Mouse (Mus musculus) CH12.LX (cell line): ENCODE results near the gene Zhx3. TPM values are rescaled to one million over a fixed set of nuclear protein-coding genes. Genes with fewer than 3 reads are reported as not detected.
A peak's percentile ranks its signal among the peaks of the same experiment; 100 is the strongest.

Source experiments
- DNase-seq: peaks from one replicate; pipeline ENCODE4 v3.0.0-alpha.2; 2013; ENCODE audit errors: extremely low read depth
- H3K27ac ChIP-seq: 2 replicates; pipeline ENCODE4 v1.5.1; 2012; ENCODE audit warnings: low read depth, mild to moderate bottlenecking, control low read depth, moderate library complexity; ENCODE audit not compliant: insufficient read depth
- H3K27me3 ChIP-seq: replicated peaks from 2 replicates; pipeline ENCODE3; 2012; ENCODE audit warnings: inconsistent platforms
- H3K36me3 ChIP-seq, 2 experiments: replicated peaks in 1 of 2; 2 replicates each; pipeline versions ENCODE3 to v1.6.1; 2012; ENCODE audit warnings: inconsistent platforms in 1 of 2, low read length in 1 of 2, mild to moderate bottlenecking in 1 of 2, mixed read lengths in 1 of 2, moderate library complexity in 1 of 2; ENCODE audit not compliant: control insufficient read depth in 1 of 2, insufficient read depth in 1 of 2
- H3K4me1 ChIP-seq, 2 experiments: 2 replicates each; pipeline ENCODE4 v1.6.1; 2012; ENCODE audit warnings: inconsistent platforms in 1 of 2, moderate library complexity in 1 of 2; ENCODE audit not compliant: insufficient read depth in 2 of 2, control insufficient read depth in 1 of 2
- H3K4me2 ChIP-seq: 2 replicates; pipeline ENCODE4 v1.6.1; 2012; ENCODE audit warnings: low read depth, mild to moderate bottlenecking, control low read depth; ENCODE audit not compliant: poor library complexity, insufficient read depth, severe bottlenecking
- H3K4me3 ChIP-seq, 3 experiments: fragments of 150-350 bp in 1 of 3; sonication (generic) in 1 of 3; replicated peaks in 1 of 3; 2 replicates each; pipeline versions ENCODE3 to v1.5.1; 2011 to 2012; ENCODE audit warnings: low read depth in 2 of 3, low read length in 2 of 3, mild to moderate bottlenecking in 2 of 3, moderate library complexity in 2 of 3, control low read depth in 1 of 3, improper control_type of control experiment in 1 of 3, inconsistent platforms in 1 of 3, mixed read lengths in 1 of 3; ENCODE audit not compliant: poor library complexity in 1 of 3
- H3K79me2 ChIP-seq: replicated peaks from 2 replicates; pipeline ENCODE4 v1.6.1; 2012; ENCODE audit warnings: mild to moderate bottlenecking, moderate library complexity; ENCODE audit not compliant: control insufficient read depth, poor library complexity, insufficient read depth, severe bottlenecking; ENCODE audit errors: extremely low read depth
- H3K9ac ChIP-seq: 2 replicates; pipeline ENCODE4 v1.6.1; 2012; ENCODE audit warnings: low read depth, mild to moderate bottlenecking, control low read depth, moderate library complexity; ENCODE audit not compliant: insufficient read depth
- H3K9me3 ChIP-seq: replicated peaks from 2 replicates; pipeline ENCODE3; 2012; ENCODE audit warnings: low read length, inconsistent platforms, mixed read lengths
- CHD1 ChIP-seq: IDR thresholded peaks from 2 replicates; pipeline ENCODE4 v1.6.1; 2012; ENCODE audit warnings: low read depth, low read length, improper control_type of control experiment, inconsistent platforms
- CTCF ChIP-seq, 2 experiments: IDR thresholded peaks in 1 of 2; conservative IDR thresholded peaks in 1 of 2; 2 replicates each; pipeline ENCODE4 v1.5.1; 2011 to 2012; ENCODE audit warnings: low read depth in 2 of 2, low read length in 2 of 2, improper control_type of control experiment in 1 of 2, inconsistent platforms in 1 of 2, mild to moderate bottlenecking in 1 of 2, moderate library complexity in 1 of 2
- EP300 ChIP-seq: IDR thresholded peaks from 2 replicates; pipeline ENCODE4 v1.6.1; 2011; ENCODE audit warnings: low read length, improper control_type of control experiment
- KAT2A ChIP-seq: IDR thresholded peaks from 2 replicates; pipeline ENCODE4 v1.6.1; 2012; ENCODE audit warnings: low read length, improper control_type of control experiment, inconsistent platforms; ENCODE audit not compliant: insufficient replicate concordance
- MAX ChIP-seq: IDR thresholded peaks from 2 replicates; pipeline ENCODE4 v1.6.1; 2011; ENCODE audit warnings: low read length, improper control_type of control experiment
- MXI1 ChIP-seq: IDR thresholded peaks from 2 replicates; pipeline ENCODE4 v1.6.1; 2011; ENCODE audit warnings: mild to moderate bottlenecking, low read depth, low read length, improper control_type of control experiment
- NELFE ChIP-seq: IDR thresholded peaks from 2 replicates; pipeline ENCODE4 v1.6.1; 2011; ENCODE audit warnings: low read depth, low read length, improper control_type of control experiment
- NRF1 ChIP-seq: IDR thresholded peaks from 2 replicates; pipeline ENCODE4 v1.6.1; 2014; ENCODE audit warnings: low read depth, mild to moderate bottlenecking, inconsistent platforms, low read length, improper control_type of control experiment, moderate library complexity
- RAD21 ChIP-seq: IDR thresholded peaks from 2 replicates; pipeline ENCODE4 v1.6.1; 2011; ENCODE audit warnings: low read depth, mild to moderate bottlenecking, low read length, improper control_type of control experiment, moderate library complexity
- RCOR1 ChIP-seq: conservative IDR thresholded peaks from 2 replicates; pipeline ENCODE4 v1.6.1; 2012; ENCODE audit warnings: low read depth, mild to moderate bottlenecking, inconsistent platforms, low read length, improper control_type of control experiment
- SIN3A ChIP-seq: IDR thresholded peaks from 2 replicates; pipeline ENCODE4 v1.6.1; 2012; ENCODE audit warnings: low read length, improper control_type of control experiment, inconsistent platforms
- SMC3 ChIP-seq: IDR thresholded peaks from 2 replicates; pipeline ENCODE4 v1.6.1; 2011; ENCODE audit warnings: low read depth, low read length, improper control_type of control experiment
- USF1 ChIP-seq: IDR thresholded peaks from 2 replicates; pipeline ENCODE4 v1.6.1; 2014; ENCODE audit warnings: low read depth, mild to moderate bottlenecking, inconsistent platforms, low read length, improper control_type of control experiment
- dilution Hi-C: fragments of 300-500 bp; cut with MboI; formaldehyde crosslinking; loops from 2 replicates; pipeline ENCODE4 v1.14.3; 2020; ENCODE audit warnings: low sequenced_read_pairs; ENCODE audit not compliant: extremely low pct_unique_long_range_greater_than_20kb, extremely low pct_ligation_motif_present
- in situ Hi-C: fragments of 300-500 bp; cut with MboI; formaldehyde crosslinking; loops from 3 replicates; pipeline ENCODE4 v1.14.3; 2019; ENCODE audit warnings: low sequenced_read_pairs, low pct_ligation_motif_present, low pct_unique_long_range_greater_than_20kb, mixed read lengths
- polyA plus RNA-seq: library from polyadenylated mRNA; unstranded; fragments of >175 nt; gene quantifications from 2 replicates; pipeline ENCODE4 v1.2.1, GENCODE M21; 2012; ENCODE audit warnings: low read depth; ENCODE audit not compliant: insufficient read length
- total RNA-seq, 2 experiments: library from RNA; depleted of rRNA; stranded (reverse); fragments of 300-350 nt in 1 of 2; fragments of >200 nt in 1 of 2; gene quantifications; 2 replicates each; pipeline ENCODE4 v1.2.3; 2012 to 2014

The Zhx3 gene
- total and polyA plus RNA-seq, 3 experiments: 1.3 to 4.2 (median 2.6) TPM

- Histone ChIP-seq H3K79me2 (no peaks in the 10 kb centered on the region; the same call in 1 of the 2 replicates), H3K4me3 (no peak overlapping the region), H3K9ac (no peak overlapping the region), H3K4me1 (peaks cover 0 to 6% of the 10 kb centered on the region in 2 experiments; a peak in 1 of 4 replicates), H3K36me3 (no peaks in the 10 kb centered on the region), H3K9me3 (no peaks in the 10 kb centered on the region), H3K4me2 (no peak overlapping the region), H3K27me3 (no peaks in the 10 kb centered on the region), H3K27ac (no peak overlapping the region)
- in situ Hi-C loops (no loop called here), dilution Hi-C loops (no loop called here)
- no peak for DNase-seq
- no peak for TF ChIP-seq NRF1
- TF ChIP-seq RCOR1: no peak
- no peak for TF ChIP-seq MAX
- TF ChIP-seq CHD1: no peak
- no peak for TF ChIP-seq USF1
- TF ChIP-seq SMC3: no peak
- TF ChIP-seq NELFE: no peak
- no peak for TF ChIP-seq MXI1
- no peak for TF ChIP-seq EP300
- no peak for TF ChIP-seq RAD21
- no peak for TF ChIP-seq CTCF (conservative IDR thresholded peaks at IDR 0.05 in 1 of 2, IDR thresholded peaks at IDR 0.05 in 1 of 2; ENCODE audit: low read depth in 2 of 2, low read length in 2 of 2)
These were observed 12.4 kb downstream of the Zhx3 start for GRCm38 (mm10) chr2:160860363-160860762.

- Histone ChIP-seq H3K4me2 (no peak overlapping the region), H3K4me3 (no peak overlapping the region)
- TF ChIP-seq KAT2A (no peak), CHD1 (no peak), NELFE (no peak), CTCF (conservative IDR thresholded peaks at IDR 0.05 in 1 of 2, IDR thresholded peaks at IDR 0.05 in 1 of 2; ENCODE audit: low read depth in 2 of 2, low read length in 2 of 2) (peak in 1 of 2 experiments; percentile 27; a peak in 2 of 4 replicates), SIN3A (no peak)
- TF ChIP-seq, all 38 proteins: peak for 1
- no peak overlapping the region for H3K9ac ChIP-seq
- no peaks in the 10 kb centered on the region for H3K79me2 ChIP-seq
- H3K9me3 ChIP-seq: no peaks in the 10 kb centered on the region
- DNase-seq: no peak
- H3K4me1 ChIP-seq: no peaks in the 10 kb centered on the region
- dilution Hi-C loops (no loop called here), in situ Hi-C loops (no loop called here)
- no peaks in the 10 kb centered on the region for H3K27me3 ChIP-seq
- no peak overlapping the region for H3K27ac ChIP-seq
- no peaks in the 10 kb centered on the region for H3K36me3 ChIP-seq
These were observed 16.3 kb downstream of the Zhx3 start for GRCm38 (mm10) chr2:160856359-160857102.
